Mouse (Mus musculus) bone marrow, adult 2 months (tissue): ENCODE results near the gene Gm42878.

Source experiments
- CTCF ChIP-seq: fragments of 200-500 bp; IDR thresholded peaks from 2 replicates; pipeline ENCODE4 v1.5.1; 2011; ENCODE audit warnings: low read length, control low read depth; ENCODE audit not compliant: control insufficient read depth, insufficient read depth
- POLR2A ChIP-seq: fragments of 200-500 bp; IDR thresholded peaks from 2 replicates; pipeline ENCODE4 v1.6.1; 2011; ENCODE audit warnings: low read depth, mild to moderate bottlenecking, control low read depth, low read length, borderline replicate concordance; ENCODE audit not compliant: control insufficient read depth

GRCm38 (mm10) chr5:121469566-121469965 lies 75.7 kb downstream of the Gm42878 start:
- TF ChIP-seq CTCF (no peak), POLR2A (no peak)
